Mouse (Mus musculus) spleen, postnatal 10 days (tissue): ENCODE data around the gene Mpzl1.

ENCODE experiments used
- DNase-seq, 2 experiments: peaks; one replicate each; pipeline ENCODE4 v3.0.0; 2021 to 2022; ENCODE audit warnings: low spot score in 2 of 2

Gene Mpzl1

GRCm38 (mm10) chr1:165616652-165617051 lies 17.7 kb downstream of the Mpzl1 start:
- DNase-seq = no peak

- DNase-seq = no peak
These were observed 19.5 kb downstream of the Mpzl1 start for GRCm38 (mm10) chr1:165614793-165615192.

- no peak for DNase-seq
These were observed 20.4 kb downstream of the Mpzl1 start for GRCm38 (mm10) chr1:165613926-165614325.

- DNase-seq = no peak
These were observed 21.6 kb downstream of the Mpzl1 start for GRCm38 (mm10) chr1:165612714-165613113.

GRCm38 (mm10) chr1:165610321-165610999 lies 23.9 kb downstream of the Mpzl1 start:
- no peak for DNase-seq

GRCm38 (mm10) chr1:165609495-165610320 lies 24.6 kb downstream of the Mpzl1 start:
- no peak for DNase-seq

- DNase-seq = no peak
These were observed 25.4 kb downstream of the Mpzl1 start for GRCm38 (mm10) chr1:165608904-165609303.

GRCm38 (mm10) chr1:165605774-165606173 lies 28.6 kb downstream of the Mpzl1 start:
- DNase-seq = no peak

GRCm38 (mm10) chr1:165605108-165605507 lies 29.2 kb downstream of the Mpzl1 start:
- DNase-seq = no peak

GRCm38 (mm10) chr1:165604203-165604602 lies 30.1 kb downstream of the Mpzl1 start:
- DNase-seq = no peak

- no peak for DNase-seq
These were observed 31.1 kb downstream of the Mpzl1 start for GRCm38 (mm10) chr1:165603218-165603617.

- DNase-seq = no peak
These were observed 32.5 kb downstream of the Mpzl1 start for GRCm38 (mm10) chr1:165601775-165602280.

GRCm38 (mm10) chr1:165594699-165595421 lies 39.5 kb downstream of the Mpzl1 start:
- DNase-seq = no peak

GRCm38 (mm10) chr1:165592295-165593082 lies 41.8 kb downstream of the Mpzl1 start:
- DNase-seq = no peak

- no peak for DNase-seq
These were observed 43.6 kb downstream of the Mpzl1 start for GRCm38 (mm10) chr1:165590760-165591159.

- DNase-seq = peak in 1 of 2 experiments; percentile 49
These were observed 44.9 kb downstream of the Mpzl1 start for GRCm38 (mm10) chr1:165589280-165590048.

- no peak for DNase-seq
These were observed 46.5 kb downstream of the Mpzl1 start for GRCm38 (mm10) chr1:165587845-165588244.

- no peak for DNase-seq
These were observed 48.0 kb downstream of the Mpzl1 start for GRCm38 (mm10) chr1:165586366-165586765.

- DNase-seq = no peak
These were observed 48.8 kb downstream of the Mpzl1 start for GRCm38 (mm10) chr1:165585389-165586104.
